Mouse (Mus musculus) cerebellum, adult 2 months (tissue): ENCODE results near the gene Vnn1.

Source experiments
- CTCF ChIP-seq: fragments of 200-500 bp; IDR thresholded peaks from 2 replicates; pipeline ENCODE4 v1.5.1; 2011; ENCODE audit warnings: low read depth, mild to moderate bottlenecking, control low read depth, low read length, moderate library complexity, borderline replicate concordance; ENCODE audit not compliant: insufficient read depth
- POLR2A ChIP-seq: fragments of 200-500 bp; IDR thresholded peaks from 2 replicates; pipeline ENCODE4 v1.6.1; 2011; ENCODE audit warnings: low read length, control low read depth, borderline replicate concordance; ENCODE audit not compliant: insufficient read depth

GRCm38 (mm10) chr10:23886060-23886459 is 8.4 kb upstream of the Vnn1 start:
- TF ChIP-seq CTCF (no peak), POLR2A (no peak)
